Mouse (Mus musculus) hindbrain, embryonic 15.5 days (tissue): ENCODE measurements around the gene Rrm2. TPM values are rescaled to one million over a fixed set of nuclear protein-coding genes. Genes with fewer than 3 reads are reported as not detected.
"Not testable (repeated sequence)": the region's sequence is repeated elsewhere in the genome, so short reads cannot be mapped to it uniquely, and the experiment has no call there.

ENCODE experiments used
- ATAC-seq: fragments of 200-750 bp; cut with Nextera tagmentation; 2 replicates; pipeline ENCODE4 v1.8.0; 2017; ENCODE audit warnings: low read depth, moderate number of reproducible peaks, moderate TSS enrichment; ENCODE audit not compliant: low FRiP score
- H3K27ac ChIP-seq: fragments of 300-500 bp; sonication (generic); replicated peaks from 2 replicates; pipeline ENCODE4 v1.5.1; 2015; ENCODE audit warnings: mild to moderate bottlenecking, inconsistent platforms
- H3K27me3 ChIP-seq: fragments of 300-500 bp; sonication (generic); 2 replicates; pipeline ENCODE4 v1.6.1; 2015; ENCODE audit warnings: control low read depth, inconsistent platforms
- H3K36me3 ChIP-seq: fragments of 300-500 bp; sonication (generic); 2 replicates; pipeline ENCODE4 v1.6.1; 2015; ENCODE audit warnings: control low read depth, inconsistent platforms
- H3K4me1 ChIP-seq: fragments of 300-500 bp; sonication (generic); replicated peaks from 2 replicates; pipeline ENCODE4 v1.6.1; 2015; ENCODE audit warnings: control low read depth, inconsistent platforms
- H3K4me2 ChIP-seq: fragments of 300-500 bp; sonication (generic); 2 replicates; pipeline ENCODE4 v1.6.1; 2015; ENCODE audit warnings: moderate library complexity, mild to moderate bottlenecking, inconsistent platforms
- H3K4me3 ChIP-seq: fragments of 300-500 bp; sonication (generic); 2 replicates; pipeline ENCODE4 v1.5.1; 2015; ENCODE audit warnings: mild to moderate bottlenecking, inconsistent platforms
- H3K9ac ChIP-seq: fragments of 300-500 bp; sonication (generic); 2 replicates; pipeline ENCODE4 v1.6.1; 2015; ENCODE audit warnings: inconsistent platforms
- H3K9me3 ChIP-seq: fragments of 300-500 bp; sonication (generic); 2 replicates; pipeline ENCODE4 v1.6.1; 2016; ENCODE audit warnings: control low read depth, inconsistent platforms
- WGBS: fragments of 180-500 bp; shearing (Covaris S2); methylation state at CpG from one replicate; pipeline ENCODE4 v1.1.7; 2015; 5-methylcytosine and 5-hydroxymethylcytosine counted together
- polyA plus RNA-seq: library from polyadenylated mRNA; unstranded; fragments of >200 nt; fragmentation: Nextera tagmentation; extraction: Ambion mirVana; gene quantifications from 2 replicates; pipeline ENCODE4 v1.2.1, GENCODE M21; 2015

Gene Rrm2
- polyA plus RNA-seq, 1 experiment from 2014 or later: 64.0 TPM

- Histone ChIP-seq H3K27me3 (no peaks in the 10 kb centered on the region), H3K9ac (no peak overlapping the region), H3K4me1 (no peaks in the 10 kb centered on the region), H3K27ac (no peak overlapping the region), H3K4me3 (no peak overlapping the region), H3K4me2 (no peak overlapping the region), H3K36me3 (no peaks in the 10 kb centered on the region), H3K9me3 (no peaks in the 10 kb centered on the region)
- peak; percentile 65; the same call in 1 of the 2 replicates for ATAC-seq
- WGBS: 67% methylated on average over 13 of the region's 13 CpGs
These were observed 26.9 kb downstream of the Rrm2 start for GRCm38 (mm10) chr12:24734828-24735394.

- Histone ChIP-seq H3K36me3 (no peaks in the 10 kb centered on the region), H3K4me3 (no peak overlapping the region), H3K4me1 (no peaks in the 10 kb centered on the region), H3K27me3 (no peaks in the 10 kb centered on the region), H3K4me2 (no peak overlapping the region), H3K9me3 (no peaks in the 10 kb centered on the region), H3K27ac (no peak overlapping the region), H3K9ac (no peak overlapping the region)
- 74% methylated on average over 2 of the region's 2 CpGs for WGBS
- no peak for ATAC-seq
These were observed 28.9 kb downstream of the Rrm2 start for GRCm38 (mm10) chr12:24736956-24737355.

GRCm38 (mm10) chr12:24739963-24740362 is 31.9 kb downstream of the Rrm2 start:
- no peak overlapping the region for H3K4me3 ChIP-seq
- WGBS: 74% methylated on average over 1 of the region's 1 CpGs
- ATAC-seq: no peak
- H3K4me2 ChIP-seq: no peak overlapping the region
- no peaks in the 10 kb centered on the region for H3K36me3 ChIP-seq
- no peak overlapping the region for H3K27ac ChIP-seq
- H3K9me3 ChIP-seq: no peaks in the 10 kb centered on the region
- H3K27me3 ChIP-seq: no peaks in the 10 kb centered on the region
- no peaks in the 10 kb centered on the region for H3K4me1 ChIP-seq
- no peak overlapping the region for H3K9ac ChIP-seq

DNA sequence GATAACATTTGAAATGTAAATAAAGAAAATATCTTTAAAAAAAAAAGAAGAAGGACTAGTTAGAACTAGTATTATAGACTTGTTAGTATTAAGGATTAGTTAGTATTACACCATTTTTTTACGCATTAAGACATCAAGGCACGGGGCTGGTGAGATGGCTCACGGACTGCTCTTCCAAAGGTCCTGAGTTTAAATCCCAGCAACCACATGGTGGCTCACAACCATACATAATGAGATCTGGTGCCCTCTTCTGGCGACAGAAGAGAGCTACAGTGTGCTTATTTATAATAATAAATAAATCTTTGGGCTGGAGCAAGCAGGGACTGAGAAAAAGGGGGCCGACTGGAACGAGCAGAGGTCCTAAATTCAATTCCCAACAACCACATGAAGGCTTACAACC is 33.5 kb downstream of the Rrm2 start:
- not testable (repeated sequence) for H3K4me3 ChIP-seq, H3K27me3 ChIP-seq, H3K36me3 ChIP-seq, H3K27ac ChIP-seq, ATAC-seq, H3K9ac ChIP-seq, H3K4me2 ChIP-seq, H3K4me1 ChIP-seq, H3K9me3 ChIP-seq
- WGBS: 66% methylated on average over 6 of the region's 6 CpGs

- ATAC-seq: no peak
These were observed 36.3 kb downstream of the Rrm2 start for GRCm38 (mm10) chr12:24744309-24744708.

DNA sequence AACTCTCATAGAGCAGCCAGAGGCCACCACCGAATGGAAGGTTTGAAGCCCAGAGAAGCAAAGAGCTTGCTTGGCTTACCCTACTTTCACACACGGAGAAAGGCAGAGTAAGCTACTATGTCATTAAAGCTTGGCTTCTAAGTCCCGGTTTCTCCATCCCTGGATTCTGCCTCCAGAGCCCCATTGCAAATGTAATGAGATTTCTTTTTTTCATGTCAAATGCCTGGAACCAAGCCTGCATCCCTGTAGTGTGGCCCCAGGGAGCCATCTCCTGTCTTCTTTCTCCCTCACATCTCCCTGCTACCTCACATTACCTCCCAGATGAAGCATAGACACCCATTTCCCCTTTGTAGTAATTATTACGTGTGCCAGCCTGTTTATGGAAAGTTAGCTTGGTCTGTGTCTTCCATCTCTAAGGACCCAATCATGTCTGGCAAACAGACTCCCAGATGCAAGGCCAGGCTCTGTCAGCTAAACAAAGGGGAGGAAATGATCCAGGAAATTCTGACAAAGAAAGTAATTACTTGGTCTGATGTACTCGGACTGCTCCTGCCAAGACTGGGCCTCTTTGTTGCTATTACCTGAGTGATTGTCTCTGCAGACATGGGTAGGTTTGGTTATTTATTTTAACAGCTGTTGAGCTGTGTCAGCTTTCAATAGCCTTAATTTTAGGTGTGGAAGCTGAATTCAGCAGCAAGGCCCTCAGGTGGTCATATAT is 38.7 kb downstream of the Rrm2 start:
- Histone ChIP-seq H3K27me3 (no peaks in the 10 kb centered on the region), H3K4me2 (no peak overlapping the region), H3K36me3 (no peaks in the 10 kb centered on the region), H3K27ac (peak overlapping the region; percentile 73), H3K9ac (no peak overlapping the region), H3K9me3 (no peaks in the 10 kb centered on the region), H3K4me1 (peaks cover 15% of the 10 kb centered on the region), H3K4me3 (no peak overlapping the region)
- ATAC-seq: peak; percentile 50
- WGBS: 32% methylated on average over 5 of the region's 5 CpGs

More at GRCm38 (mm10) chr12:24744309-24744708, 36.3 kb downstream of the Rrm2 start:
- Histone ChIP-seq H3K4me1 (peaks cover 15% of the 10 kb centered on the region), H3K4me3 (no peak overlapping the region), H3K36me3 (no peaks in the 10 kb centered on the region), H3K9me3 (no peaks in the 10 kb centered on the region), H3K27ac (no peak overlapping the region), H3K4me2 (no peak overlapping the region), H3K9ac (no peak overlapping the region), H3K27me3 (no peaks in the 10 kb centered on the region)
- whole genome bisulfite sequencing: 31% methylated on average over 1 of the region's 1 CpGs

DNA sequence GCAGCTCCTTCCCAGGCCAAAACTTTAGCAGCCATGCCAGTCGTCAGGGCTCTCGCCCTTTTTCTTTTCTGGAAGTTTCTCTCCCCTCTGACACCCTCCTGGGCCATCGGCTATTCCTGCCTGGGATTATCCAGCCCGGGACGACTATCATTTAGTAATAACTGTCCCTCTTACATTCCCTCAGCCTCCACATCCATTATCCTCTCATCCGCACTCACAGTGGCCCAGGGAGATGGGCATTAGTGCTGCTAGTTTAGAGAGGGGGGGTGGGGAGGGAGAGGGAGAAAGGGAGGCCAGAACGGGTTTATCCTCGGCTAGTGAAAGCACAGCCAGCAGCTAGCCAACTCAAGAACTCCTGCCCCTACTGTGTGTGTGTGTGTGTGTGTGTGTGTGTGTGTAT is 39.3 kb downstream of the Rrm2 start:
- WGBS: 57% methylated on average over 8 of the region's 8 CpGs
- no peak overlapping the region for H3K4me2 ChIP-seq
- peaks cover 15% of the 10 kb centered on the region for H3K4me1 ChIP-seq
- H3K9me3 ChIP-seq: no peaks in the 10 kb centered on the region
- H3K4me3 ChIP-seq: no peak overlapping the region
- ATAC-seq: 0 out of 2 replicates have a peak, but pooled peaks have one; percentile 14
- no peaks in the 10 kb centered on the region for H3K27me3 ChIP-seq
- no peak overlapping the region for H3K9ac ChIP-seq
- no peaks in the 10 kb centered on the region for H3K36me3 ChIP-seq
- H3K27ac ChIP-seq: peak overlapping the region; percentile 73

DNA sequence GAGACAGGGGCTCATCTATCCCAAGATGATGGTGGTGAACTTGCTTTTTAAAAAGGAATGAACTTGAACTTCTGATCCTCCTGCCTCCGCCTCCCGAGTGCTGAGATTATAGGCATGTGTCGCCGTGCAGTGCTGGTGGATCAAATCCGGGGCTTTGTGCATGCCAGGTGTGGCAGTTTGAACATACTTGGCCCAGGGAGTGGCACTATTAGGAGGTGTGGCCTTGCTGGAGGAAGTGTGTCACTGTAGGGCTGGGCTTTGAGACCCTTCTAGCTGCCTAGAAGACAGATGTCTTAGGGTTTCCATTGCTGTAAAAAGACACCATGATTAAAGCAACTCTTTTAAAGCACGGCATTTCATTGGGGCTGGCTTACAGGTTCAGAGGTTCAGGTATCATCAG is 42.5 kb downstream of the Rrm2 start:
- WGBS: 95% methylated on average over 6 of the region's 6 CpGs
- no peak overlapping the region for H3K9ac ChIP-seq
- no peaks in the 10 kb centered on the region for H3K9me3 ChIP-seq
- peaks cover 23% of the 10 kb centered on the region for H3K4me1 ChIP-seq
- H3K4me3 ChIP-seq: no peak overlapping the region
- H3K4me2 ChIP-seq: no peak overlapping the region
- H3K27ac ChIP-seq: no peak overlapping the region
- no peaks in the 10 kb centered on the region for H3K27me3 ChIP-seq
- no peak for ATAC-seq
- no peaks in the 10 kb centered on the region for H3K36me3 ChIP-seq

- H3K9ac ChIP-seq: no peak overlapping the region
- 80% methylated on average over 4 of the region's 4 CpGs for WGBS
- no peak for ATAC-seq
These were observed 45.6 kb downstream of the Rrm2 start for GRCm38 (mm10) chr12:24753680-24754079.

GRCm38 (mm10) chr12:24754693-24755092 is 46.7 kb downstream of the Rrm2 start:
- H3K4me3 ChIP-seq: no peak overlapping the region
- H3K27me3 ChIP-seq: no peaks in the 10 kb centered on the region
- ATAC-seq: 0 out of 2 replicates have a peak, but pooled peaks have one; percentile 37
- 32% methylated on average over 5 of the region's 5 CpGs for WGBS
- no peak overlapping the region for H3K9ac ChIP-seq
- H3K27ac ChIP-seq: no peak overlapping the region
- H3K36me3 ChIP-seq: no peaks in the 10 kb centered on the region
- H3K4me2 ChIP-seq: no peak overlapping the region
- peaks cover 17% of the 10 kb centered on the region for H3K4me1 ChIP-seq
- no peaks in the 10 kb centered on the region for H3K9me3 ChIP-seq

More at GRCm38 (mm10) chr12:24753680-24754079, 45.6 kb downstream of the Rrm2 start:
- Histone ChIP-seq H3K27me3 (no peaks in the 10 kb centered on the region), H3K4me3 (no peak overlapping the region), H3K36me3 (no peaks in the 10 kb centered on the region), H3K4me2 (no peak overlapping the region), H3K9me3 (no peaks in the 10 kb centered on the region), H3K4me1 (peaks cover 16% of the 10 kb centered on the region), H3K27ac (no peak overlapping the region)

DNA sequence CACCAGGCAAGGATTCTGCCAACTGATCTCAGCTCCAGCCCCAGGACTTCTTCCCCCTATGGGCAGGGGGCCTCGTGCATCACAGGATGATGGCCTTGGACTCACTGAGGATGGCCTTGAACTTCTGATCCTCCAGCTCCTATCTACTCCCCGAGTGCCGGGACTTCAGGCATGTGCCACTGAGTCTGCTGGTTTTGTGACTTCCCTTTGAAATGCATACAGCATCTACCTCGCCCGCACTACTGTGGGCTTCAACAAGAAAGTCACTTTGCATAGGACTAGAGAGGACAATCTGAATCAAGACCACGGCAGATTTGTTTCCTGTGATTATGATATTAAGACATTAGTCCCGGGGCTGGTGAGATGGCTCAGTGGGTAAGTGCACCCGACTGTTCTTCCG is 47.4 kb downstream of the Rrm2 start:
- H3K9ac ChIP-seq: no peak overlapping the region
- peaks cover 17% of the 10 kb centered on the region for H3K4me1 ChIP-seq

GRCm38 (mm10) chr12:24757387-24757786 is 49.3 kb downstream of the Rrm2 start:
- Histone ChIP-seq H3K9ac (no peak overlapping the region), H3K27me3 (no peaks in the 10 kb centered on the region), H3K36me3 (no peaks in the 10 kb centered on the region), H3K4me3 (no peak overlapping the region), H3K4me1 (peaks cover 17% of the 10 kb centered on the region), H3K4me2 (no peak overlapping the region), H3K27ac (no peak overlapping the region), H3K9me3 (no peaks in the 10 kb centered on the region)
- no peak for ATAC-seq

More for the DNA sequence above, 47.4 kb downstream of the Rrm2 start:
- Histone ChIP-seq H3K4me3 (no peak overlapping the region), H3K36me3 (no peaks in the 10 kb centered on the region), H3K4me2 (no peak overlapping the region), H3K9me3 (no peaks in the 10 kb centered on the region), H3K27ac (no peak overlapping the region), H3K27me3 (no peaks in the 10 kb centered on the region)
- WGBS: 94% methylated on average over 9 of the region's 9 CpGs
- no peak for ATAC-seq
